In the genomic region with DNA sequence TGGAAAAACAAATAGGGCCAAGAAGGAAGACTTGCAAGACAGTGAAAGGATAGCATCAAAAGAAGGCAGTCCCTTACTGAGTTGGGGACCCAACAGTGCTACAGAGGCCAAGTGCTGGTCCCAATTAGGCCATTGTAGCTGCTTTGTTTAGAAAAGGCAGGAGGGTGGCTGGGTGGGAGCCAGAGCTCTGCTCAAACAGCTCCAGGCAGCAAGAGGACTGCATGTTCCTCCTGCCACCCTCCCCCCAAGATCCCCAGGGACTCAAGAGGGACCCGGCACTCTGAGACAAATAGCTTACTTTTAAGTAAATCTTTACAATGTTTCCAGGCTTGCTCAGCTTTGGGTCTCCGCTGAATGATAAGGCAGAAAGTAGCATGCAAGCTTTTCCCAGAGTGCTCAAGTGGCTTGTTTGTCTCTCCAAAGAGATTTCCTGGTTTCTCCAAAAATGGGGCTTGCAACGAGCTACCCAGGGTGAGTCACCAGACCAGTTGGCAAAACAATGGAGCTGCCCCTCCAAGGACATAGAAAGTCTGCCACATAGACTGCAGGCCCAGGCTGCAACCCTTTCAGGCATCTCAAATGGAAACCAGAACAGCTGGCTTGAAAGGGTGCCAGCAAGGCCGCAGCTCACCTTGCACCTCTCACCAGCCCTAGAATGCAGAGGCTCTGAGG, we compare ENCODE assay signal across 9 mouse cellular contexts. TPM values are rescaled to one million over a fixed set of nuclear protein-coding genes. Genes with fewer than 3 reads are reported as not detected.
DNase-seq lines count a peak whose midpoint lies in the region; ATAC-seq and TF ChIP-seq lines count a peak whose summit lies in the region.
"Had no signal": no experiment of that assay in that cellular context is flagged by ENCODE, and none has a peak within 500 bp of the region (broad histone marks: within the 10 kb centered on the region; RNA-seq: fewer than 3 reads in every experiment).

No protein-coding gene starts in this region.

- TF ChIP-seq POLR2A in heart, adult 2 months (IDR thresholded peaks at IDR 0.05; ENCODE audit: insufficient read depth, low read depth, low read length): no peak

- DNase-seq in kidney, postnatal 10 days: peak; percentile 38
- no peak for DNase-seq in kidney, adult 11 months
- peak; percentile 75 to 87 for DNase-seq in adrenal gland, adult (ENCODE audit: inconsistent age in 2 of 2, low spot score in 1 of 2)
- DNase-seq in heart, adult 2 months: peak; percentile 45 to 70
- DNase-seq in lung, postnatal 0 days (ENCODE audit: low spot score): peak; percentile 77
- no peak for DNase-seq in urinary bladder, postnatal 25 days (ENCODE audit: low spot score)

- H3K4me3 ChIP-seq in heart, adult 2 months: no peak overlapping the region
- H3K4me3 ChIP-seq in lung, postnatal 0 days (ENCODE audit: low read depth, low read length): no peak overlapping the region
- H3K4me3 ChIP-seq: limb, embryonic 13.5 days had no signal

- WGBS in heart, adult 2 months: 34% methylated on average over 4 of the region's 4 CpGs
- 24% methylated on average over 4 of the region's 4 CpGs for WGBS in lung, postnatal 0 days

- peak overlapping the region; percentile 18 for H3K27ac ChIP-seq in heart, adult 2 months
- peak overlapping the region; percentile 74 for H3K27ac ChIP-seq in lung, postnatal 0 days (ENCODE audit: low read length)
- H3K27ac ChIP-seq: limb, embryonic 13.5 days had no signal

- H3K9ac ChIP-seq in heart, adult 2 months (ENCODE audit: low read depth, low read length): no peak overlapping the region
- no peak overlapping the region for H3K9ac ChIP-seq in lung, postnatal 0 days (replicated peaks; ENCODE audit: low read depth)
- H3K9ac ChIP-seq: limb, embryonic 13.5 days had no signal

- no peak for TF ChIP-seq CTCF in heart, adult 2 months (IDR thresholded peaks at IDR 0.05)
- no peak for TF ChIP-seq CTCF in lung, postnatal 0 days (IDR thresholded peaks at IDR 0.05)

- H3K4me1 ChIP-seq in heart, adult 2 months (ENCODE audit: control insufficient read depth, insufficient read depth, low read length): peaks cover 6% of the 10 kb centered on the region; the same call in 1 of the 2 replicates
- H3K4me1 ChIP-seq in lung, postnatal 0 days (ENCODE audit: insufficient read depth, low read depth, low read length): no peaks in the 10 kb centered on the region

- no peak overlapping the region for H3K4me2 ChIP-seq in lung, postnatal 0 days (replicated peaks; ENCODE audit: low read depth, low read length)
- H3K4me2 ChIP-seq: limb, embryonic 13.5 days had no signal

- intact Hi-C loops in heart, adult 2 months (cut with DNase I): no loop called here

- no peaks in the 10 kb centered on the region for H3K27me3 ChIP-seq in heart, adult 2 months (ENCODE audit: control insufficient read depth, insufficient read depth, low read length)
- no peaks in the 10 kb centered on the region for H3K27me3 ChIP-seq in lung, postnatal 0 days (replicated peaks; ENCODE audit: insufficient read depth, low read length)
- H3K27me3 ChIP-seq: limb, embryonic 13.5 days had no signal

- no peaks in the 10 kb centered on the region for H3K36me3 ChIP-seq in heart, adult 2 months (ENCODE audit: control insufficient read depth, insufficient read depth, low read length)
- H3K36me3 ChIP-seq in lung, postnatal 0 days (ENCODE audit: insufficient read depth, low read length): no peaks in the 10 kb centered on the region
- H3K36me3 ChIP-seq: limb, embryonic 13.5 days had no signal

- ATAC-seq in lung, postnatal 0 days: peak; percentile 90
- ATAC-seq in megakaryocyte-erythroid progenitor cell, adult 5-6 weeks (replicated peaks; ENCODE audit: low FRiP score, low TSS enrichment, poor library complexity, severe bottlenecking): no peak
- no peak for ATAC-seq in granulocyte monocyte progenitor cell, adult 5-6 weeks (replicated peaks; ENCODE audit: poor library complexity, severe bottlenecking)

- H3K79me2 ChIP-seq in heart, adult 2 months (replicated peaks; ENCODE audit: control insufficient read depth, insufficient read depth, low read length): no peaks in the 10 kb centered on the region

- no peaks in the 10 kb centered on the region for H3K9me3 ChIP-seq in lung, postnatal 0 days (ENCODE audit: low read length)
- H3K9me3 ChIP-seq: limb, embryonic 13.5 days had no signal

- TF ChIP-seq EP300 in heart, adult 2 months (IDR thresholded peaks at IDR 0.05; ENCODE audit: insufficient read depth, low read depth, low read length): no peak
- TF ChIP-seq EP300 in lung, postnatal 0 days (IDR thresholded peaks at IDR 0.05): peak; percentile 23; the same call in 1 of the 2 replicates

RNA-seq across cellular contexts. Expression of a gene that starts 23.0 kb away (rescaled TPM):
- total RNA-seq in heart, adult 2 months (2021): 1 to 10 TPM; 3.7 to 4.7 TPM
- polyA plus RNA-seq in heart, adult 2 months (2012; rRNA removed): 4.8 and 6.4 TPM in 2 replicates
- 2.6 and 2.8 TPM in 2 replicates for polyA plus RNA-seq in lung, postnatal 0 days (2015; fragmentation: Nextera tagmentation; extraction: Ambion mirVana)
- total RNA-seq in megakaryocyte-erythroid progenitor cell, adult 5-6 weeks (2014; fragmentation: Nextera tagmentation): not detected in 2 replicates
- not detected in 2 replicates for total RNA-seq in megakaryocyte-erythroid progenitor cell, adult 5-6 weeks (2017)
- not detected in 2 replicates for total RNA-seq in granulocyte monocyte progenitor cell, adult 5-6 weeks (2014; fragmentation: Nextera tagmentation)
- not detected in 2 replicates for total RNA-seq in granulocyte monocyte progenitor cell, adult 5-6 weeks (2017)

RNA-seq across cellular contexts. Expression of a gene that starts 27.4 kb away (rescaled TPM):
- 1 to 10 TPM; 2.2 to 2.3 TPM for total RNA-seq in heart, adult 2 months (2021)
- polyA plus RNA-seq in heart, adult 2 months (2012; rRNA removed): 6.7 and 10.4 TPM in 2 replicates
- 19.2 and 20.0 TPM in 2 replicates for polyA plus RNA-seq in lung, postnatal 0 days (2015; fragmentation: Nextera tagmentation; extraction: Ambion mirVana)
- total RNA-seq in megakaryocyte-erythroid progenitor cell, adult 5-6 weeks (2014; fragmentation: Nextera tagmentation): not detected in 2 replicates
- not detected in 2 replicates for total RNA-seq in megakaryocyte-erythroid progenitor cell, adult 5-6 weeks (2017)
- total RNA-seq in granulocyte monocyte progenitor cell, adult 5-6 weeks (2014; fragmentation: Nextera tagmentation): not detected in 2 replicates
- total RNA-seq in granulocyte monocyte progenitor cell, adult 5-6 weeks (2017): not detected in 2 replicates

RNA-seq across cellular contexts. Expression of a gene that starts 34.1 kb away (rescaled TPM):
- total RNA-seq in heart, adult 2 months (2021): 100 to 1,000 TPM; 325 to 370 TPM
- polyA plus RNA-seq in heart, adult 2 months (2012; rRNA removed): 185 and 239 TPM in 2 replicates
- polyA plus RNA-seq in lung, postnatal 0 days (2015; fragmentation: Nextera tagmentation; extraction: Ambion mirVana): 164 and 186 TPM in 2 replicates
- 98.7 and 119 TPM in 2 replicates for total RNA-seq in megakaryocyte-erythroid progenitor cell, adult 5-6 weeks (2014; fragmentation: Nextera tagmentation)
- total RNA-seq in megakaryocyte-erythroid progenitor cell, adult 5-6 weeks (2017): 34.5 and 46.8 TPM in 2 replicates
- 49.9 and 66.7 TPM in 2 replicates for total RNA-seq in granulocyte monocyte progenitor cell, adult 5-6 weeks (2014; fragmentation: Nextera tagmentation)
- 26.9 and 40.4 TPM in 2 replicates for total RNA-seq in granulocyte monocyte progenitor cell, adult 5-6 weeks (2017)

Comparison
In these comparisons a context has a peak if more than half of its experiments do, and no peak if none do; other contexts are left out.
1. DNase-seq: peak in kidney, postnatal 10 days (single experiment), adrenal gland, adult (2 of 2), heart, adult 2 months (2 of 2) and lung, postnatal 0 days (single experiment); none in kidney, adult 11 months (single experiment) and urinary bladder, postnatal 25 days (single experiment).
2. RNA of a gene that starts 23.0 kb away (total RNA-seq): 3.7 to 4.7 TPM in heart, adult 2 months; not detected in megakaryocyte-erythroid progenitor cell, adult 5-6 weeks and not detected in granulocyte monocyte progenitor cell, adult 5-6 weeks; every median in the first group is over 4 times any median in the second.